Mouse (Mus musculus): ENCODE results near the gene Tmcc3.

The Tmcc3 gene

GRCm38 (mm10) chr10:94555394-94555793 lies 243.6 kb downstream of the Tmcc3 start:
- no peak for DNase-seq

DNA sequence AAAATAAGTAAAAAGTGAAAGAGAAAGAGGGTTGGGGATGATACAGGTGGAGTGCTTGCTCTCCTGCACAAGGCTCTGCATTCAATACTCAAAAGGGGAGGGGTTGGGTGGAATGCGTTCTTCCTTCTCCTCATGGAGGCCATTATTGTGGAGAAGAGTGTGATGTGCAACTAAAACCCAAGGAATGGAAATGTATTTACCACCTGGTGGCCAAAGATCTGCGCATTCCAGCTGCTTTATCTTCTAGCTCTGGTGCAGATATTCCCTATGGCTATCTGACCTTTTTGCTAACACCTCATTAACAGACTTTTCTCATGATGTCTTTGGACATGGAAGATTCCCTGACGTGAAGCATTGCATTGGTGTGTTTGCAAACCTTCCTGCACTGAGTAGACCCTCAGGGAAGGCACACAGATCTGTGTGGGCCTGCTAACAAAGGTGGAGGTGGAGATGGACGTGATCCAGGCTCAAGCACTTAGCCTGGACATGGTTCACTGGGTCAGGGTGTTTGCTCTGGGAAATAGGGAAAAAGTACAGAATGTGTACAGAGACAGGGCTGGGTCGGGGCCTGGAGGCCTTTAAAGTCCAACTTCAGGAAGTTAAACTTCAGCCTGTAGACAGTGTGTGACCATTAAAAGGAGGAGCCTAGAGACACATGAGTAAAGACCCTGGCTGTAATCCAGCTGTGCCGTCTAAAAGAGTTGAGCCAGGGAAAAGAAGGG lies 245.8 kb downstream of the Tmcc3 start:
- no peak for DNase-seq

DNA sequence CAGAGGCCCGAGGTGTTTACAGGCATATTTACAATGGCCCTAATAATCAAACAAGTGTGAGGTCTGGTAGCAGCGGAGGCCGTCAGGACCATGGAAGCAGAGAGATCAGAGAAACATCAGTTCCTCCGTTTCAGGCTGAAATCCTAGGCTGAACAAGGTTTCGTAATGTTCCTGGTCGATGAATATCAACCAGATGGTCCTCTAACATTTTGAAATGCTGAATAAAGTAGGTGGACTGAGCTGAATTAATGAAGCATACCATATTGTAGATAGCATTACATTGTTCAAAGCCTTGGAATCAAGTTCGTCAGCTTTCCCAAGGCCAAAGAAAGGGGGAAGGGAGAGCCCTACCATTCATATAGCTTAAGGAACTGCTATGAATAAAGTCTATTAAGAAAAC lies 247.1 kb downstream of the Tmcc3 start:
- no peak for DNase-seq

GRCm38 (mm10) chr10:94561351-94561750 lies 249.6 kb downstream of the Tmcc3 start:
- no peak for DNase-seq

- DNase-seq, result peak; percentile 79
These were observed 250.4 kb downstream of the Tmcc3 start for GRCm38 (mm10) chr10:94562188-94562587.

- no peak for DNase-seq
These were observed 251.2 kb downstream of the Tmcc3 start for GRCm38 (mm10) chr10:94562991-94563390.

DNA sequence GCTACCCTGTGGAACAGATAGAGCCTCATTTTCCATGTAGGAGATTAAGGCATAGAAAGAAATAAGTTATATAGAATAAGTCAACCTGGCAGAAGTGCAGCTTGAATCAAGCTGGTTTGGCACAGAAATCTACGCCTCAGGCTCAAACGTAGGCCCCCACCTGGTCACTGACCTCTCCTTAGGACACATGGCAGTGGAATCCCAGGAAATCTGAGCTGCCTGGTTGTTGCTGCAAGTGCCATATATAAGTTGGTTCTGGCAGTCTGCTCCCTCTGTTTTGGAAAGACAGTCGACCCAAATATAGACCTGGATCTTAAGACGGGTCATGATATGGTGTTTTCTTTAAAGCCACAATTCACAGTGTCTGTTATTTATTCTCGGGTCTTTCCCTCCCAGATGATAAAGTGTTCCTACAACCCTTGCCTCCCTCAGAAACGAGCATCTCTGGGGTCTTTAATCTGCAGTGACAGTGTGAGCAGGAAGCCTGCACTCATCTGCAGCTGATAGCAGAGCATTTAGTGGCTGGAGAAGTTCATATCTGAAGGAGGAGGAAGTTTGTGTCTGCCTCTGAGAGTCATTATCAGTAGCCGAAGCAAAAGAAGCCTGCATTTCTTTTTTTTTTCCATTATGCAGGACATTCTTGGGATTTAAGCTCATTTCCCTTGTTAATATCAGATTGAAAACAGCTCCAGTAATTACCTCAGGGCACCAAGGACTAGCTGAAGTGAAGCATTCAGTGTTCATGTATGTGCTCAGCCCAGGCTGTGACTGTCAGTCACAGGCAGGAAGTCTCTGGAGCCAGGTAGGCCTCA lies 253.9 kb downstream of the Tmcc3 start:
- DNase-seq, result no peak

DNA sequence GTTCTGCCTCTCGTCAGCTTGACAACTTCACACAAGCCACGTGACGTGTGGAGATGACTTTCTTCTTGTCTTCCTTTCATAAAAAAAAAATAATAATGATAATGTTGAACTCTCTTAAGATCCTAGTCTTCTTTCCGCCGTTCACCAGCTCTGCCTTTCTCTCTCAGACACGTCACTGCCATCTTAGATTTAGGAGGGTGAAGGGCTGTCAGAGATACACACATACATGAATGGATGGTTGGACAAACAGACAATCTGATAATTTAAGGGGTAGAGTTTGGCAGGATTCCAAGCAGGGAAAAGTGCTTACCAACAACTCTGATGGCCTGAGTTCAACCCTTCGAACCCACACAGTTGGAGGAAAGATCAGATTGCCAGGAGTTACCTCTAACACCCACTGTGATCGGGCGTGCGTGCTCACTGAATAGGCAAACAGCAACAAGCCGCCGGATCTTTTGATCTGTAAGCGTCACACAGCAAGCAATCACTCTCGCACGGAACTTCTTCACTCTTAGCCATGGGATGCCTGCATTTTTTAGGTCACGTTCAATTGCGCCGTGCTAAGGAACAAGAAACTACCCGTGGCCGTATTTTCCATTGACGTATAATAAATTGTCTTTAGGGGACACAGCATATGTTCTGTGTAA lies 254.6 kb downstream of the Tmcc3 start:
- DNase-seq, result no peak

- DNase-seq, result no peak
These were observed 255.5 kb downstream of the Tmcc3 start for GRCm38 (mm10) chr10:94567251-94567650.

GRCm38 (mm10) chr10:94567915-94568314 lies 256.2 kb downstream of the Tmcc3 start:
- DNase-seq, result no peak

DNA sequence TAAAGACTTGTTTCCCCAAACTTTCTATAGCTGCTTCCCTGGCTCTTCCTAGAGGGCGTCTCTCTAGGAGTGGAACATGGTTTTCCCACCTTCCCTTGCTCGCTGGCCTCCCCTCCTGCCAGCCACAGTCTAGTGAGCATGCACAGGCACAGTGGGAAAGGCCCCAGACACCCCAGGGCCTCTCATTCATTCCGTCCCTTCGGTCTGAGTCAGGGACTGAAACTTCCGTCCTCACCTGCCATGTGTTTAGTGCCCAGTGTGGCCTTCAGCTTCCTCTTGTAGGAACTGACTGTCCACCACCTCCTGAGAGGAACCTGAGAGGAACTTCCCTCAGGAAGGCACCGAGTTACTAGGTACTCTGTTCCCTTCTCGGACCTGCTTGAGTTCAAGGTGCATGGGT lies 257.1 kb downstream of the Tmcc3 start:
- no peak for DNase-seq

- DNase-seq, result no peak
These were observed 258.0 kb downstream of the Tmcc3 start for GRCm38 (mm10) chr10:94569731-94570130.

- DNase-seq, result no peak
These were observed 260.3 kb downstream of the Tmcc3 start for GRCm38 (mm10) chr10:94571927-94572620.

- no peak for DNase-seq
These were observed 261.0 kb downstream of the Tmcc3 start for GRCm38 (mm10) chr10:94572772-94573171.

DNA sequence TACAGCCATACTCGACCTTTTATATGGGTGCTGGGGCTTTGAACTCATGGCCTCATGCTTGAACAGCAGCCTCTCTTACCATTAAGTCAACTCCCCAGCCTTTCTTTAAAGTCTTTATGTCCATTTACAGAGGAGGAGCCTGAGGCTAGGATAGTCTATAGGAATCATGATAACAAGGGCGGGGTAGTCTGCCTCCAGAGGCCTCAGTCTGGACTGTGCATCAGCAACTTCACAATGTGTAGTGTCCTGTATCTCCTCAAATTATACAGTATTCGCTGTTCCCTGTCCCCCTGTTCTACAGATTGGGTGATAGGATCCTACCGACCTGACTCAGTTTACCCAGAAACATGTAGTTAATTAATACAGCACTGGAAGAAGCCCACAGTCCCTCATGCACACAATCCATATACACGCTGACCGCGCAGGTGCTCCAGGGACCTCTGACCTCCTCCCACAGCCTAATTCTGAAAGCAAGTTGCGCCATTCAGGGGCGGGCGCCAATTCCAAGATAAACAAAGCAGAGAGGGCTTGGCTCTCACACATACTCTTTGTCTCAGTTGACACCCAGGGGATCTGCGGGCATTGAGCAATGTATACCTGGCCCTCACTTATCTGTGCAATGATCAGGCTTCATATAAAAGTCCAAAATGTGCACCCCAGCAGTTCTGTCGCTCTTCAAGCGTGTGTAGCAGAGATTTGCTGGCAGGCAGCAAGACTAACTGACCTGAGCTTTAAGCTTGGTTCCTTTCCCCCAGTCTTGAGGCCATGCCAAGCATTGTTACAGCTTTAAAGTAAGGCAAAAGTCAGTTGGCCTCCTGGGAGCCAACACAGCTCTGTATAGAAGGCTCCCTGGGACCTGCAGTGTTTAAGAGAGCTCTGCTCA lies 262.9 kb downstream of the Tmcc3 start:
- DNase-seq, result no peak

GRCm38 (mm10) chr10:94575958-94576357 lies 264.2 kb downstream of the Tmcc3 start:
- DNase-seq, result no peak

DNA sequence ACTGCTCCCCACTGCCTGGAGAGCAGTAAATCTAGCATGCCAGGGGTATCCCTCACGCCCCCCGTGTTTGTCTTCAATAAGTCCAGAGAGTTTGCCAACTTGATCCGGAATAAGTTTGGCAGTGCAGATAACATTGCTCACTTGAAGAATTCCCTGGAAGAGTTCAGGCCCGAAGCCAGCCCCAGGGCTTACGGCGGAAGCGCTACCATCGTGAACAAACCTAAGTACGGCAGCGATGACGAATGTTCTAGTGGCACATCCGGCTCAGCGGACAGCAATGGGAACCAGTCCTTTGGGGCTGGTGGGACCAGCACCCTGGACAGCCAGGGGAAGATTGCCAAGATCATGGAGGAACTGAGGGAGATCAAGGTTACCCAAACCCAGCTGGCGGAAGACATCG lies 267.1 kb downstream of the Tmcc3 start:
- DNase-seq, result no peak

DNA sequence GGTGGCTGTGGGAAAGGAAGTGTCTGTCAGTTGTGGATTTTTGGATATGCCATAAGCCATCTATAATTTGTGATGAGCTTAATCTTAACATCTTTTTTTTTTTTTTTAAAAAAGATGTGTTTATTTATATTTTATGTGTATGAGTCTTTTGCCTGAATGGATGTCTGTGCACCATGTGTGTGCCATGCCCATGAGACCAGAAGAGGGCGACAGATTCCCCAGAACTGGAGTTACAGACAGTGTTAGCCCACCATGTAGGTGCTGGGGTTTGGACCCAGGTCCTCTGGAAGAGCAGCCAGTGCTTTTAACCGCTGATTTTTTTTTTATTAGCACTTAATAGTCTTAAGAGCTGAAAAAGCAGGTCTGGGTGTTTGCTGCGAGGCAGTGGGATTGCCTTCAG lies 269.6 kb downstream of the Tmcc3 start:
- no peak for DNase-seq

DNA sequence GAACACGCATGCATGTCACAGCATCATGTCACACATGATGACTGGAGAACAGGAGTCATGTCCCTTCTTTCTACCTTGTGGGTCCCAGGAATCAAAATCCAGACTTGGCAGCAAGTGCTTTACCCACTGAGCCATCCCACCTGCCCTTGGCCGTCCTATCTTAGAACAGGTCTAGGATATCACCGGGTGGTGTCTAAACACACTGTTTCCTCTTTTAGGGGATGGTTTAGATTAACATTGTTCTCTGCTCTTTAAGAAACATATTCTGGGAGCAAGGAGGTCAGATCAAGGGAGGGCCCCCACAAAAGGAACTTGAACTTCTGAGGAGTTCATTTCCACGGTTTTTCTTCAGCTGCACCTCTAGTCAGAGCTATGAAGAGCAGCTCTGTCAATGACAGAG lies 272.0 kb downstream of the Tmcc3 start:
- DNase-seq, result no peak

DNA sequence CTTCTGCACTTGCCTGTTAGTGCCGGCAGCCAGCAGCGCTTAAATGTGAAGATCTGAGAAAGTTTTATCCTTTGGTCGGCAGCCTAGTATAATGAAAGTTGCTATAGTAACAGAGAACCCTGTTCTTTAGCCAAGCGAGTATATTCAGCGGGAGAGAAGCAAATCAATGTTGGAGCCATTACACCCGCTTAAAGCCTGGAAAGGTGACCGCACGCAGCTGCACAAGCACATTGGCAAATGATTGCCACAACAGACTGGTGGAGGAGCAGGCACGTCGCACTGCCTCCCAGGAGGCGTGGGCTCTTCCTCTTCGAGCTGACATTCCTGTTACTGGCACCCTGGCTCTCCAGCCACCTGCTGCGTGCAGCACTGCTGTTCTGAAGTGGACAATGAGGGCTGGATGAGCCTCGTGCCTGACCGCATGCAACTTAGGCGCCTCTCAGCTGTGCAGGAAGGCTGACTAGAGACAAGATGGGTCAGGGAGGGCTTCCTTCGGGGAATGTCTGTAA lies 273.2 kb downstream of the Tmcc3 start:
- DNase-seq, result no peak

- DNase-seq, result no peak
These were observed 274.1 kb downstream of the Tmcc3 start for GRCm38 (mm10) chr10:94585819-94586218.

GRCm38 (mm10) chr10:94588976-94589375 lies 277.2 kb downstream of the Tmcc3 start:
- no peak for DNase-seq

Measured in thymus, postnatal 14 days (tissue).